Mouse (Mus musculus) effector memory CD4-positive, alpha-beta T cell, adult 5 months (primary cell): Measurements from ENCODE around the gene Sept12. TPM values are rescaled to one million over a fixed set of nuclear protein-coding genes. Genes with fewer than 3 reads are reported as not detected.

Experiments
- polyA plus RNA-seq: library from polyadenylated mRNA; unstranded; fragments of 100-300 nt; shearing (Covaris generic); gene quantifications from one replicate; pipeline ENCODE4 v1.2.1, GENCODE M21; 2017

Gene Sept12
- polyA plus RNA-seq: not detected

DNA sequence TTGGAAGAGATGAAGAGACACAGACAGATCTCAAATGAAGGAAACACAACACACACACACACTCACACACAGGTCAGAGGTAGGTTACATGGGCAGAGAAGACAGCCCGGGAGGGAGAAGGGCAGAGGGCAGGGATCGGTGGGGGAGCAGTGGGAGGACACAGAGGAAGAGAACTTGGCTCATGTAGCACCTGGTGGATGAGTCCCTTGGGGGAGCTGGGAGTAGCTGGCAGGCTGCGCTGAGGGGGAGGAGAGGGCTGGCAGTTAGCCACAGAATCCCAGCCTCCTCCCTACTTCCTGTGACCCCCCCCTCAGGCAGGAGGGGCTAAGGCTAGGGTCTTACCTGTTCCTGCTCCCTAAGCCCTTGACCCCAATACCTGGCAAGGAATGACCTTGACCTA is at the start of gene Sept12:
Gene Sept12, minus strand, starts transcription at position 300 of the 400 bp plus-strand sequence.

DNA sequence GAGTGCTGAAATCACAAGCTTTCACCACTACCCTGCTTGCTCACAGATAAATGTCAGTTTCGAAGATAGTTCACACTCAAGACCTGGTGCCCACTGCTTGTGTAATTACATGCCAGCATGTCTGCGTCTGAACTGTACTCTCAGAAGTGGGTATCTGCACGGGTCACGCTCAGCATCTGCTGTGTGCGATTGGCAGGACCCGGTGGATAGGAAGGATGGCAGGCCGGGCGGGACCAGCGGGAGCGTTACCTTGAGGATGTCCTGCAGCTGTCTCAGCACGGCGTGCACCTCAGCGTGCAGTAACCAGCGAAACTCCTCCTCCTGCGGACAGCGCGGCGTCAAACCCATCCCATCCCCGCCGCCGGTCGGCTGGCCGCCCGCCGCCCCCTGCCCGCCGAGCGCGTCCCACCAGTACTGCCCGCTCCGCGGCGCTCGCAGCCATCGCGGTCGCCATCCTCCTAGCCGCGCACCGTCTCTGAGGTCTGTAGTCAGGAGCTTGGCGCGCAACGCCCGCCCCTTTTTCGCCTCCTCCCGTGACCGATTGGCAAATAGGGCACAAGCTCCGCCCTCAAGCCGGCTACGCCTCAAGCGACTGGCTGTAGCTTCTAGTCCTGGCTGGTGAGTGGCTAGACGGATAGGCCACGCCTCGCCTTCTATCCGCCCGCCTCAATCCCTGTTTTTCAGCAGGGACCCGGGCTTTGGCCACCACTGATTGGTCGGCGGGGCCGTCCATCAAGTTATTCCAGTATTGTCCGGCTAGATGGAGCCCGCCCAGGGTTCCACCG is 15.6 kb upstream of the Sept12 start, which contains the start of gene Rogdi:
Gene Rogdi, minus strand, starts transcription at position 500 of the 785 bp plus-strand sequence.

DNA sequence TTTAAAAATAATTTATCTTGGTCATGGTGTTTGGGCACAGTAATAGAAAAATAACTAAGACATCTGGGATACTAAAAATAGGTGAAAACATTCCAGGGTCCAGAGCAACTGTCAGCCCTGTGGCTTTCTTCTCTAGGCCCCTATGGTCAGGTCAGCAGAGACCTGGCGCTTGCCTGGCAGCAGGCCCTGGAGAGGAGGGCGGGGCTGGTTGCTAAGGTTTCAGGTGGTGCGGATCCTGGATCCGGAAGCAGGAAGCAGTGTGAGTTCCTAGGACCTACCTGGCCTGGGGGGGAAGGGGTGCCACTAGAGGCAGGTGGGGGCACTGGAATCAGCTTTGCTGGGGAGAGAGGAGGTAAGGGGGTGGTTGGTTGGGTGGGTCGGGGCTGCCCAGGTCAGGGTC is 9.4 kb upstream of the Sept12 start, which contains the start of gene Smim22:
Gene Smim22, plus strand, starts transcription at position 222 of the 400 bp plus-strand sequence.

DNA sequence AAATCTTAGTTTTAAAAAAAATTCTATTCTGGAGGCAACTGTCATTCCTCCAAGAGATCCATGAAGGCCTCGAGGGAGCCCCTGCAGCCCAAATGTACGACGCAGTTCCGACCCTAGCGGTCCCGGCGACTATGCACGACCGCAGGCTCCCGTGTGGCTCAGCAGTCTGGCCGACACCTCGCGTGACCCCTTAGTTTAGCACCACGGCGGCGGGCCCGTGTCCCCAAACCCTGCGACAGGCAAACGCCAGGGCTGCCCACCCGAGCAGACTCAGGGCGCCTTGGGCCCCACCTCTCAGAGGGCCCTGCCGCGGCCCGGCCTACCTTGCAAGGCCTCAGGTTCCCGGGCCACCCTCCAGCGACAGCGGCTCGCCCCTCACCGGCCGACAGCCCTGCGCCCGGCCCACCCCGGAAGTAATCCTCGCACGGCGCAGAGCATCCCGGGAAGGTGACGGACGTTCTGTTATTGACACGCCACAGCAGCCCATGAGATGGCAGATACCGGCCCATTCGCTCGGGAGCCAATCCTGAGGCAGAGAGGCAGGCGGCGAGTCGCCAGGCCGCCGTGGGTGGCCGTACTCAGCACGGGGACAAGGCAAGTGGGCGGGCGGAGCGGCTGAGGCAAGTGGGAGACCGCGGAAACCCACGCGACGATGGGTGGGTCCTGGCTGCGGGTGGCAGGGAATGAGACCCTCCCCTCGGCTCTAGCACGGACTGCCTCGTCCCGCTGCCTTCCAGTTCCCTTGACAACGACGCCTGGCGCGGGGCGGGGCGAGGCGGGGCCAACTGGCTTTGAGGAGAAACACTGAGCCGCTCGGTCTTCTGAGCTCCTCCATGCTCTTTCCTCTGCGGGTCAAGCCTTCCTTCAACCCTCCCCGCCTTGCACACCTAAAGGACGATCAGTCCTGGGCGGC is 33.6 kb downstream of the Sept12 start, which contains the start of gene Anks3:
Gene Anks3, minus strand, starts transcription at position 409 of the 913 bp plus-strand sequence.

DNA sequence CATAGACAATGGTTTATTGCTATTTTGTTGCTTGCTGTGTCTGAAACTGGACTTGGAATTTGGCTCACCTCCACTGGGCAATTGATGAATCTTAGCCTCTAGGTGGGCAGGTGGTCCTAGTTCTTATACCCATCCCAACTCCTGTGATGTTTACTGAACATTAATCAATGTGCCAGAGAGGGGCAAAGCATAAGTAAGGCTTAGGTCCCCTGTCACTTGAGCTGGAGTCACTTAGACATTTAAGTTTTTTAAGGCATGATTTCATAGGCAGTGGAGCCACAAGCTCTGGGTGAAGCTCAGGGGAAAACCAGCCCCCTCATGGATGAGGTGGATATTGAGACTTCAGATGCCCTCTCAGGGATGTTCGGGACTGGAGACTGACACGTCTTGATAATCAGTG is 59.2 kb downstream of the Sept12 start, which contains the start of gene Nudt16l1:
Gene Nudt16l1, plus strand, starts transcription at position 301 of the 400 bp plus-strand sequence.

Other genes with a start within 250 kb of the Sept12 start
- 73.7 TPM for gene Cdip1, start 207.6 kb downstream of the Sept12 start, polyA plus RNA-seq
- 0.31 TPM for gene 4930562C15Rik, start 162.4 kb downstream of the Sept12 start, polyA plus RNA-seq
- gene Ubald1, start 117.5 kb downstream of the Sept12 start, polyA plus RNA-seq: 119 TPM
- 61.7 TPM for gene Mgrn1, start 111.6 kb downstream of the Sept12 start, polyA plus RNA-seq
- 57.5 TPM for gene Nudt16l1, start 59.1 kb downstream of the Sept12 start, polyA plus RNA-seq
- 55.1 TPM for gene Anks3, start 33.6 kb downstream of the Sept12 start, polyA plus RNA-seq
- not detected for gene Smim22, start 9.4 kb upstream of the Sept12 start, polyA plus RNA-seq
- 15.3 TPM for gene Rogdi, start 15.7 kb upstream of the Sept12 start, polyA plus RNA-seq
- gene Glyr1, start 52.0 kb upstream of the Sept12 start, polyA plus RNA-seq: 122 TPM
- 78.4 TPM for gene Ubn1, start 52.2 kb upstream of the Sept12 start, polyA plus RNA-seq
- gene Ppl, start 134.6 kb upstream of the Sept12 start, polyA plus RNA-seq: 0.15 TPM
- gene Sec14l5, start 149.3 kb upstream of the Sept12 start, polyA plus RNA-seq: not detected
- gene Nagpa, start 206.2 kb upstream of the Sept12 start, polyA plus RNA-seq: 26.1 TPM
- not detected for gene AU021092, start 224.4 kb upstream of the Sept12 start, polyA plus RNA-seq
- 40.8 TPM for gene Alg1, start 235.8 kb upstream of the Sept12 start, polyA plus RNA-seq